Mouse (Mus musculus): ENCODE results near the gene Mthfd1l. TPM values are rescaled to one million over a fixed set of nuclear protein-coding genes. Genes with fewer than 3 reads are reported as not detected.
A peak's percentile ranks its signal among the peaks of the same experiment; 100 is the strongest.

Mthfd1l gene
- polyA plus RNA-seq, 1 experiment from 2014 or later: 19.1 TPM

DNA sequence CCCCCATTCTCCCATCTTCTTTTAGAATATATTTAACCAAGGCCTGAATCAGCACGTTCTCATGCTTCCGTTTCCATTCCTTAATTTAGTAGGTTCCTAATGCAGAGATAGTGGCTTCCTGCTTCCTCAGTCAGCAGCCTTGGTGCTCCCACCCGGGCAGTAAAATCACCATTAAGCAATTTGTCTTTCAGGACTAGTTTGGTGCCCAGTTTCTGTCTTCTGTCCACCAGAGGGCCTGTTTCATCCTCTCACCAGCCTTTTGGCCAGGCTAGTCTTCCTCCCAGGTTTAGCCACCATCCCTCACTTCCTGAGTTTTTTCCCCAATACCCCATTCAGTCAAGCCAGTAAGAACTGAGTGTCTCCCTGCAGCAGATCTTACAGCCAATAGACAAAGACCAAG lies 64.1 kb downstream of the Mthfd1l start:
- no peak for ATAC-seq
- H3K27me3 ChIP-seq: no peaks in the 10 kb centered on the region
- CTCF ChIA-PET: interaction anchor here (0.9 to 1.5 kb wide), 6 partner anchors 9 to 334 kb away, joined by 3 to 5 read pairs (median 4); no protein-coding TSS in a partner anchor
- POLR2A ChIA-PET: interaction anchor here (0.7 kb wide), 1 partner anchor 325 kb away, joined by 3 read pairs; no protein-coding TSS in a partner anchor
- TF ChIP-seq CTCF (IDR thresholded peaks at IDR 0.05): peak; percentile 70
- in situ Hi-C loops (cut with MboI; ENCODE audit: low pct_unique_long_range_greater_than_20kb): loop anchor here (5.0 kb wide), 1 partner anchor 295 kb away; no protein-coding TSS in a partner anchor
- no peak for DNase-seq (ENCODE audit: low read depth, low spot score)

DNA sequence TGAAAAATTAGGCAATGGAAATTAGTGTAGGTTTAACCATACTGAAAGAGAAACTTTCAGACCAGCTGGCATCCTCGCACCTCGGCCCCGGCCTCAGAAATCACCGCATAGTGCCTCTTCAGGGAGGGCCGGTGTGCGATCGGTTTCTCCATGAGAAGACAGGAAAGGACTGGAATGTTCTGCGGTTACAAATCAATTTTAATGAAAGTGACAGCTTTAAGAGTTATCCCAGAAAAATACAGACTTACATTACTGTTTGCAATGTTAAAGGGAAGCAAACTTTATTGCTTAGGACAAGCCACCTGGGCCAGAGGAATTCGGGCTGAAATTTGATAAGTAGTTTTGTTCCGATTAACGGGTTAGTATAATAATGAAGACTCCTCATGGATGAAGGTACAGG lies 65.7 kb downstream of the Mthfd1l start:
- ChIA-PET POLR2A (no interaction called here), CTCF (interaction anchor here (0.9 to 1.5 kb wide), 6 partner anchors 22 to 303 kb away, joined by 3 read pairs; no protein-coding TSS in a partner anchor)
- in situ Hi-C loops (cut with MboI; ENCODE audit: low pct_unique_long_range_greater_than_20kb): loop anchor here (5.0 kb wide), 1 partner anchor 294 kb away; no protein-coding TSS in a partner anchor
- DNase-seq (ENCODE audit: low read depth, low spot score): no peak
- no peak for ATAC-seq
- TF ChIP-seq CTCF (IDR thresholded peaks at IDR 0.05): no peak
- H3K27me3 ChIP-seq: no peaks in the 10 kb centered on the region

DNA sequence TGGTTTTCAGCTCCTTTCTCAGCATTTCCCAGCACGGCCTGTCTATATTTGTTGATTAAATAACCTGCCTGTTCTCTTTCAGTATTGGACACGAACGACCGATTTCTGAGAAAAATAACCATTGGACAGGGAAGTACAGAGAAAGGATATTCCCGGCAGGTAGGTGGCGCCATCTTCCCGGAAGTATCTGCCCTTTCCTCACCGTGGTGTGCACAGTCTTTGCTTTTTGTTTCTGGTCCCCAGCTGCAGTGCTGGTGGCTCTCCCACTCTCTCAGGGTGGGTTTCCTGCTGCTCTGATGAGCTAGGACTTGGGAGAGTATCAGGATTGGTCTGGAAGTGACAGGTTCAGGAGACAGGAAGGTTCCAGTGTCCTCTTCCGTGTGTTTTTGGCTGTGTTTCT lies 68.8 kb downstream of the Mthfd1l start:
- no peaks in the 10 kb centered on the region for H3K27me3 ChIP-seq
- DNase-seq (ENCODE audit: low read depth, low spot score): no peak
- ChIA-PET POLR2A (interaction anchor here (0.6 kb wide), 1 partner anchor 21 kb away, joined by 3 read pairs; no protein-coding TSS in a partner anchor), CTCF (interaction anchor here (0.9 to 3.0 kb wide), 13 partner anchors 19 to 300 kb away, joined by 3 to 10 read pairs (median 4); no protein-coding TSS in a partner anchor)
- TF ChIP-seq CTCF (IDR thresholded peaks at IDR 0.05): peak; percentile 86
- in situ Hi-C loops (cut with MboI; ENCODE audit: low pct_unique_long_range_greater_than_20kb): no loop called here
- peak; percentile 67 for ATAC-seq

DNA sequence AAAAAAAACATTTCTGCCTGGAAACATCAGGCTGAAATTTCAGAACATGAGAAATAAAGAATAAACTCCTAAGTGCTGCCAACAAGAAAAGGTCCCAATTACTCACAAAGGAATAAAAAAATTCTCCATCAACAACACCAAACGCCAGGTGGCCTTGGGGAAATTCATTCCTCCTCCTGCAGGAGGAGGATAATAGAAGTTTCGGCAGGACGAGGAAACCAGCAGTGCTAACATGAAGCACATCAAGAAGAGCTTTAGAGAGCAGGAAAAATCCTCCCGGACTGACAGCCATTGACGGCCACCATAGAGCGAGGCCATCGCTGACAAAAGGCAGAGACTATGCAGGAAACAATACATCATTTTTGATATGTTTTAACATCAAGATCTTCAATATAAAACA lies 71.5 kb downstream of the Mthfd1l start:
- no peak for DNase-seq (ENCODE audit: low read depth, low spot score)
- CTCF ChIA-PET: no interaction called here
- ATAC-seq: no peak
- H3K27me3 ChIP-seq: no peaks in the 10 kb centered on the region
- TF ChIP-seq CTCF (IDR thresholded peaks at IDR 0.05): no peak
- in situ Hi-C loops (cut with MboI; ENCODE audit: low pct_unique_long_range_greater_than_20kb): no loop called here
- POLR2A ChIA-PET: no interaction called here

DNA sequence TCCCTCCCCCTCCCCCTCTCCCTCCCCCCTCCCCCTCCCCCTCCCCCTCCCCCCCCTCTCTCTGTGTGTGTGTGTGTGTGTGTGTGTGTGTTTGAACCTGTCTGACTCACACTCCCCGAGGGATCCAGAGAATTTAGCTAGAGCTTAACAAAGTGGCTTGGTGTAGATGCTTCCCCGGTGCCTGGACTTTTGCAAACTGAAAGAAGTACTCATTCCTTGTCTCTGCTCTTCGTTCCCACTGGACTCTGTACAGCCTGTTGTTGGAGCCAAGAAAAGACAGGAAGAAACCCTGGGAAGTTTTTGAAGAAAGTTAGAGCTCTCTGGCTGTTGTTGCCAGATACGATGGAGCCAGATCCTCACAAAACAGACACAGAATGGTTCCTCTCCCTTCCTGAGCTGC lies 73.6 kb downstream of the Mthfd1l start:
- ATAC-seq: peak; percentile 44
- H3K27me3 ChIP-seq: no peaks in the 10 kb centered on the region
- in situ Hi-C loops (cut with MboI; ENCODE audit: low pct_unique_long_range_greater_than_20kb): loop anchor here (5.0 kb wide), 1 partner anchor 36 kb away; no protein-coding TSS in a partner anchor
- no peak for TF ChIP-seq CTCF (IDR thresholded peaks at IDR 0.05)
- CTCF ChIA-PET: interaction anchor here (1.0 to 1.5 kb wide), 4 partner anchors 9 to 59 kb away, joined by 4 to 5 read pairs (median 4); no protein-coding TSS in a partner anchor
- POLR2A ChIA-PET: interaction anchor here (0.5 to 0.6 kb wide), 2 partner anchors 241 to 263 kb away, joined by 3 read pairs; no protein-coding TSS in a partner anchor
- no peak for DNase-seq (ENCODE audit: low read depth, low spot score)

DNA sequence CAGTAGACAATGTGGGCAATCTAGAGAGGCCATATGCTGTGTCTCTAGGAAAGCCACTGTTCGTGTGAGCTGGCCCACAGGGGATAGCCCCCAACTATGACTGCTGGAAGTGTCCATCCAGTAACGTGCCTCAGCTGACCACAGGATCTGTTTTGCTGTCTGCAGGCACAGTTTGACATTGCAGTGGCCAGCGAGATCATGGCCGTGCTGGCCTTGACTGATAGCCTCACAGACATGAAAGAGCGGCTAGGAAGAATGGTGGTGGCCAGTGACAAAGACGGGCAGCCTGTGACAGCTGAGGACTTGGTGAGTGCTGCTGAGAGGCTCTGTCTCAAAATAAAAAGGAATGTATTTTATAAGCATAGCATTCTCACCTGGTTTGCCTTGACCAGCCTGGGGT lies 74.7 kb downstream of the Mthfd1l start:
- DNase-seq (ENCODE audit: low read depth, low spot score) (no peak), ATAC-seq (no peak)
- ChIA-PET CTCF (no interaction called here), POLR2A (no interaction called here)
- in situ Hi-C loops (cut with MboI; ENCODE audit: low pct_unique_long_range_greater_than_20kb): loop anchor here (5.0 kb wide), 1 partner anchor 35 kb away; no protein-coding TSS in a partner anchor
- no peak for TF ChIP-seq CTCF (IDR thresholded peaks at IDR 0.05)
- H3K27me3 ChIP-seq: no peaks in the 10 kb centered on the region

DNA sequence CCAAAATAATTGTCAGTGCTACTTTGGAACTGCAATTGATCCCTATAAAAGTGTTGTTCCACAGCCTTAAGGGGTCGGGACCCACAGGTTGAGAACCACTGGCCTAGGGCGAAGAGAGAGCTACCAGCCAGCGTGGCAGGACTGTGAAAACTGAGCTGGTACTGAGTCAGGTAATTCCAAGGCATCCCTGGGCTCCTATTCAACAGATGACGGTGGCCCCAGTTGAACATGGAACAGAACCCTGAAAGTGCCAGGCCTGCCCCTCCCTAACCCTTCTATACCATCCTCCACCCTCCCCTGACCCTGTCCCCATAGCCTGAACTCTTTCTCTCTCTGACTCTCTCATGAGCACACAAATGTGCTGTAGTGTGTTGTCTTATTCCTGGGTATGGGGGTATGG lies 77.3 kb downstream of the Mthfd1l start:
- in situ Hi-C loops (cut with MboI; ENCODE audit: low pct_unique_long_range_greater_than_20kb): no loop called here
- TF ChIP-seq CTCF (IDR thresholded peaks at IDR 0.05): no peak
- POLR2A ChIA-PET: no interaction called here
- CTCF ChIA-PET: no interaction called here
- H3K27me3 ChIP-seq: no peaks in the 10 kb centered on the region
- DNase-seq (ENCODE audit: low read depth, low spot score): no peak
- ATAC-seq: no peak

DNA sequence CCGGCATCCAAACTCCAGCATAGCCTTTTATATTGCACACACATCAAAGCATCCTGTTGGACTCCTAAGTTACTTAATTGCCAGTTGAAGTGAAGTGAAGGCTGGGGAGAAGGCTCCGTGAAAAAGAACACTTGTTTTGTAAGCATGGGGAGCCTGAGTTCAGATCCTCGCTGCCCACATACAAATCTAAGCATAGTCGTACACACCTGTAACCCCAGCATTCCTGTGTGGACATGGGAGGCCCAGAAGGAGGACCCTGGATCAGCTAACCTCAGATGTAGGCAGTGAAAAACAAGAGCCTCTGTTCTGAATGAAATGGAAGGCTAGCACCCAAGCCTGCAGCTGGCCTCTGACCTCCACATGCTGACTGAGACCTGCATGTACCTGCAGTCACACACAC lies 79.8 kb downstream of the Mthfd1l start:
- in situ Hi-C loops (cut with MboI; ENCODE audit: low pct_unique_long_range_greater_than_20kb): no loop called here
- DNase-seq (ENCODE audit: low read depth, low spot score) (no peak), ATAC-seq (no peak)
- ChIA-PET CTCF (no interaction called here), POLR2A (no interaction called here)
- no peaks in the 10 kb centered on the region for H3K27me3 ChIP-seq
- no peak for TF ChIP-seq CTCF (IDR thresholded peaks at IDR 0.05)

DNA sequence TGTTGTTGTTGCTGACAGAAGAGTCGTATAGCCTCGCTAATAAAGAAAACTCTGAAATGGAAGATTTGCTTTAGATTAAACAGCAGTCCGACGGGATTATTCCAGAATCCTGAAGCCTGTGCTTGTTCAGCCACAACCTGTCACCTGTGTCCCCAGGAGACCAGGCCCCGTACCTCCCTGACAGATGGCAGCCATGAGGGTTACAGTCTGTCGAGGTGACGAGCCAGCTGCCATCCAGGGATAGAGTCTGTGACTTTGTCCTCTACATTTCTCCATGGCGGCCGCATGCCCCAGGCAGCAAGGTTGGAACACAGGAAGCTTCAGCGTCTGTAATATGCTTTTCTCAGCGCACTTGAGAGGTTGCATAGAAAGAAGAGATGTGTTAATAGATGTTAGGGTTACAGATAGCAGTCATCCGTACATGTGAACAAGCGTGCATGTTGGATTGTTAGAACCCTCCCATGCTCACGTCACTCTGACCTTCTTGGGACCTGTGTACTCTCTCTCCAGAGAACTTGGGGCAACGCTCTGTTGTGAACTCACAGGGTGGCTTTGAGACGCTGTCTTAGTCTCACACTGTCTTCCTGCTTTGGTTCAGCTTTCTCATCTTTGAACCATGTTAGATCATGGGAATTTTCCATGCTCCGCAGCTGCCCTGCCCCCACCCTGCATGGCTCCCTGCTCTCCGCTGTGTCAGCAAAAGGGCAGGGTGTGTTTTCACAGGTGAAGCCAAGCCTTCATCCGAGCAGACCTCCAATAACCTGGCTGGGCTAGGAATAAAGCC lies 80.6 kb downstream of the Mthfd1l start:
- ATAC-seq (no peak), DNase-seq (ENCODE audit: low read depth, low spot score) (no peak)
- TF ChIP-seq CTCF (IDR thresholded peaks at IDR 0.05): no peak
- in situ Hi-C loops (cut with MboI; ENCODE audit: low pct_unique_long_range_greater_than_20kb): no loop called here
- CTCF ChIA-PET: no interaction called here
- no peaks in the 10 kb centered on the region for H3K27me3 ChIP-seq
- POLR2A ChIA-PET: no interaction called here

DNA sequence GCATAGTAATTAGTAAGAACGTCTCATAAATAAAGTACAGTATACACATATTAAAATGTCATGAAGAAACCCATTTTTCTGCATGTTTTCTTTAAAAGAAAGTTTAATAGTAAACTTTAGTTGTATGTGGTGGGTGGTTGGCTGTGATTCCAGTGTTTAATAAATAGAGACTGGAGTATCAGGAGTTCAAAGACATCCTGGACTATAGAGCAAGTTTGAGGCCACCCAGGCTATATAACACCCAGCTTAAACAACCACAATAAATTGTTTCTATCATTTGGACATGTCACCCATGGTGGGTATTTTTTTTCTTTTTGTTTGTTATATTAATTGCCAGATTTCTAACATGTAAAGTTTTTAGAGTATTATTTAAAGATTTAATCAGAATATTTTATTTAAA lies 81.7 kb downstream of the Mthfd1l start:
- no peak for DNase-seq (ENCODE audit: low read depth, low spot score)
- H3K27me3 ChIP-seq: no peaks in the 10 kb centered on the region
- TF ChIP-seq CTCF (IDR thresholded peaks at IDR 0.05): no peak
- no peak for ATAC-seq
- in situ Hi-C loops (cut with MboI; ENCODE audit: low pct_unique_long_range_greater_than_20kb): no loop called here
- CTCF ChIA-PET: no interaction called here
- POLR2A ChIA-PET: no interaction called here

DNA sequence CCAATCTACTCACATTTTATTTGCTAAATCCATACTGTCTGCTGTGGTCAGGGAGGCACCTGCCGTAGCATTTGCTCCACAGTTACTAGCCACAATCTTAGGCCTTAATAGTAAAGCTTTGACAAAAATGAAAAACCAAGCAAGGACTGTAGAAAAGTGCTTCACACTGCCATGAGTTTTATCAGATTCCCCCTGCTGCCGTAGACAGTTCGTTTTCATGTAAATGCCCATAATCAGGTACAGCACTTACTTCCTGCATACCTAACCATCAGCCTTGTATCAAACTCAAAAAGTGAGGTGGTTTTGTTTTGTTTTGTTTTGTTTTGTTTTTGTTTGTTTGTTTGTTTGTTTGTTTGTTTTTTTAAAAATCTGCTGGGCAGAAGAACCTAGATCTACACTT lies 84.5 kb downstream of the Mthfd1l start:
- TF ChIP-seq CTCF (IDR thresholded peaks at IDR 0.05): no peak
- ChIA-PET CTCF (interaction anchor here (0.9 to 1.3 kb wide), 2 partner anchors 11 to 18 kb away, joined by 3 to 4 read pairs; no protein-coding TSS in a partner anchor), POLR2A (no interaction called here)
- in situ Hi-C loops (cut with MboI; ENCODE audit: low pct_unique_long_range_greater_than_20kb): no loop called here
- no peaks in the 10 kb centered on the region for H3K27me3 ChIP-seq
- ATAC-seq (no peak), DNase-seq (ENCODE audit: low read depth, low spot score) (no peak)

All from Patski (cell line).